Mouse (Mus musculus) heart, postnatal 0 days (tissue): ENCODE results near the gene Cdkn2d. TPM values are rescaled to one million over a fixed set of nuclear protein-coding genes. Genes with fewer than 3 reads are reported as not detected.

Experiments used
- ATAC-seq: fragments of 200-750 bp; cut with Nextera tagmentation; 2 replicates; pipeline ENCODE4 v1.8.0; 2017; ENCODE audit warnings: low read depth, moderate number of reproducible peaks, moderate library complexity; ENCODE audit not compliant: insufficient read depth
- DNase-seq: peaks from one replicate; pipeline ENCODE4 v3.0.0-alpha.2; 2016; ENCODE audit warnings: low spot score
- H3K27ac ChIP-seq: fragments of 300-500 bp; sonication (generic); 2 replicates; pipeline ENCODE4 v1.5.1; 2014; ENCODE audit warnings: low read depth, mild to moderate bottlenecking
- H3K27me3 ChIP-seq: fragments of 300-500 bp; sonication (generic); 2 replicates; pipeline ENCODE4 v1.6.1; 2014; ENCODE audit warnings: low read length, mixed read lengths; ENCODE audit not compliant: control insufficient read depth, insufficient read depth
- H3K36me3 ChIP-seq: fragments of 300-500 bp; sonication (generic); replicated peaks from 2 replicates; pipeline ENCODE4 v1.6.1; 2014; ENCODE audit warnings: low read length, mixed read lengths; ENCODE audit not compliant: control insufficient read depth, insufficient read depth
- H3K4me1 ChIP-seq: fragments of 300-500 bp; sonication (generic); 2 replicates; pipeline ENCODE4 v1.6.1; 2014; ENCODE audit warnings: antibody characterized with exemption; ENCODE audit not compliant: control insufficient read depth, insufficient read depth
- H3K4me2 ChIP-seq: fragments of 300-500 bp; sonication (generic); 2 replicates; pipeline ENCODE4 v1.6.1; 2014; ENCODE audit warnings: low read depth, mild to moderate bottlenecking, low read length, moderate library complexity
- H3K4me3 ChIP-seq: fragments of 300-500 bp; sonication (generic); 2 replicates; pipeline ENCODE4 v1.5.1; 2014; ENCODE audit warnings: low read depth, low read length
- H3K9ac ChIP-seq: fragments of 300-500 bp; sonication (generic); replicated peaks from 2 replicates; pipeline ENCODE4 v1.6.1; 2014; ENCODE audit warnings: low read depth, low read length, mixed read lengths
- H3K9me3 ChIP-seq: fragments of 300-500 bp; sonication (generic); replicated peaks from 2 replicates; pipeline ENCODE4 v1.6.1; 2016; ENCODE audit warnings: low read length; ENCODE audit not compliant: control insufficient read depth
- CTCF ChIP-seq: IDR thresholded peaks from 2 replicates; pipeline ENCODE4 v1.5.1; 2016; ENCODE audit warnings: antibody characterized with exemption, control low read depth, low read depth
- EP300 ChIP-seq: IDR thresholded peaks from 2 replicates; pipeline ENCODE4 v1.6.1; 2016; ENCODE audit warnings: antibody characterized with exemption, low read depth
- WGBS: fragments of 180-500 bp; shearing (Covaris S2); extraction: QIAGEN DNeasy Blood & Tissue Kit; methylation state at CpG from one replicate; pipeline ENCODE4 v1.1.7; 2014; 5-methylcytosine and 5-hydroxymethylcytosine counted together
- polyA plus RNA-seq: library from polyadenylated mRNA; unstranded; fragments of >200 nt; fragmentation: Nextera tagmentation; extraction: Ambion mirVana; gene quantifications from 2 replicates; pipeline ENCODE4 v1.2.1, GENCODE M21; 2015
- total RNA-seq: library from RNA; depleted of rRNA; stranded (reverse); fragments of >200 nt; gene quantifications from 2 replicates; pipeline ENCODE4 v1.2.3, GENCODE M21; 2014; ENCODE audit warnings: low replicate concordance

The Cdkn2d gene
- total and polyA plus RNA-seq, 2 experiments from 2014 or later, result 65.8 to 67.4 TPM

DNA sequence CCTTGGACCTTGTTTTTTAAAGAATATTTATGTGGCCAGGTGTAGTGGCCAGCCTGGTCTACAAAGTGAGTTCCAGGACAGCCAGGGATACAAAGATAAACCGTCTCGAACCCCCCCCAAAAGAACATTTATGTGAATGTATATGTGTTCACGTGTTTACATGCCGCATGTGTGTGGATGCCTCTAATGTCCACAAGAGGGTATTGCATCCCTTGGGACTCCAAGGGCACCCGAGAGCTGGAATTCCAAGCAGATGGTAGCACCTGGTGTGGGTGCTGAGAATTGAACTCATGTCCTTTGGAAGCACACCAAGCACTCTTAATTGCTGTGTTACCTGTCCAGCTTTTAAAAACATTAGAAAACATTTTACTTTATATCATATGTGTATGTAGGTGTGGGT, 7.6 kb downstream of the Cdkn2d start:
- Histone ChIP-seq H3K4me3 (no peak overlapping the region), H3K4me1 (peaks cover 13% of the 10 kb centered on the region), H3K36me3 (peaks cover 60% of the 10 kb centered on the region), H3K4me2 (no peak overlapping the region), H3K9me3 (no peaks in the 10 kb centered on the region), H3K27ac (no peak overlapping the region), H3K9ac (no peak overlapping the region), H3K27me3 (no peaks in the 10 kb centered on the region)
- WGBS, result 88% methylated on average over 5 of the region's 5 CpGs
- ATAC-seq, result no peak
- DNase-seq, result no peak
- TF ChIP-seq CTCF (no peak), EP300 (no peak)

DNA sequence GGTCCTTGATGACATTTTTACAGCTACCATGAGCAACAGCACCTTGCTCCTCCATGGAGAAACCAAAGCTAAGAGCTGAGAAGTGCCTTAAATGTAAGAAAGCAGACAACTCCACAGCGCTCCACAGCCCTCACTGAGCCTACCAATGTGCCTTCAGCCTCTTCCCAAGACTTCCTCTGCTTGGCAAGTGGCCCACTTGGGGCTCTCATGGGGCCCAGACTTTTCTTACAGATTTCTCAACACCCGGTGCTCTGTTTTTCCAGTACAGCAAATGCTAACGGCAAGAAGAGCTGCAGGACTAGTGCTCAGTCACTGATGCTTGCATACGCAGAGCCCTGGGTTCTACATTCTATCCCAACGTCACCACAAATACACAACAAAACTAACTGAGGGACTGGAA, 13.4 kb downstream of the Cdkn2d start:
- H3K36me3 ChIP-seq, result peaks cover 91% of the 10 kb centered on the region
- DNase-seq, result no peak
- TF ChIP-seq CTCF (no peak), EP300 (no peak)

GRCm38 (mm10) chr9:21276307-21276706, 14.9 kb downstream of the Cdkn2d start:
- ATAC-seq (no peak), DNase-seq (no peak)
- peaks cover 7% of the 10 kb centered on the region; the same call in 1 of the 2 replicates for H3K4me1 ChIP-seq
- TF ChIP-seq CTCF, result no peak
- no peak for TF ChIP-seq EP300
- no peaks in the 10 kb centered on the region for H3K9me3 ChIP-seq
- no peak overlapping the region for H3K9ac ChIP-seq
- no peak overlapping the region for H3K4me3 ChIP-seq
- H3K27me3 ChIP-seq, result no peaks in the 10 kb centered on the region
- 77% methylated on average over 8 of the region's 8 CpGs for WGBS
- no peak overlapping the region for H3K27ac ChIP-seq
- H3K4me2 ChIP-seq, result no peak overlapping the region
- peaks cover 94% of the 10 kb centered on the region for H3K36me3 ChIP-seq

More for the DNA sequence above, 13.4 kb downstream of the Cdkn2d start:
- Histone ChIP-seq H3K4me1 (peaks cover 7% of the 10 kb centered on the region; the same call in 1 of the 2 replicates), H3K9ac (no peak overlapping the region), H3K4me2 (no peak overlapping the region), H3K9me3 (no peaks in the 10 kb centered on the region), H3K27ac (no peak overlapping the region), H3K4me3 (no peak overlapping the region), H3K27me3 (no peaks in the 10 kb centered on the region)
- ATAC-seq, result no peak
- 95% methylated on average over 5 of the region's 5 CpGs for whole genome bisulfite sequencing

DNA sequence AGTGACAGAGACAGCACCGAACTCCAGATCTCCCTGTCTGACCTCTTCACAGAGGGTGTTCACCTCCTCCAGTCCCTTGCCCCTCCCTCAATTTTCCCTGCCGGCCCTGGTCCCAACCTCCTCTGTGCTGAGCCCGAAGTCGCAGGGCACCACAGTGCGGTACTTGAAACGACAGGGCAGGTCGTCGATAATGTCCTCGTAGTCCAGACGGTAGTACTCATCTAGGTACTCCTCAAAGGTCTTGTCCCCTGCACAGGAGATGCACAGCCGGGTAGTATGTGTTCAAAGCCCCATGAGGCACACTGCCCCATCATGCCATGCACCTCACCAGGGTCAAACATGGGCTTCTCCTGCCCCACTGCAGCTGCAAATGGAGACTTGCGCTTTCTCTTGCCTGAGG, 15.5 kb downstream of the Cdkn2d start:
- TF ChIP-seq EP300 (no peak), CTCF (no peak)
- WGBS, result 80% methylated on average over 12 of the region's 12 CpGs
- no peak overlapping the region for H3K4me3 ChIP-seq
- no peaks in the 10 kb centered on the region for H3K9me3 ChIP-seq
- no peak overlapping the region for H3K27ac ChIP-seq
- no peak overlapping the region for H3K4me2 ChIP-seq
- H3K4me1 ChIP-seq, result peaks cover 7% of the 10 kb centered on the region; the same call in 1 of the 2 replicates
- no peak for DNase-seq
- no peak for ATAC-seq
- H3K36me3 ChIP-seq, result peaks cover 94% of the 10 kb centered on the region
- H3K27me3 ChIP-seq, result no peaks in the 10 kb centered on the region
- no peak overlapping the region for H3K9ac ChIP-seq

GRCm38 (mm10) chr9:21275013-21275710, 16.0 kb downstream of the Cdkn2d start:
- 79% methylated on average over 7 of the region's 7 CpGs for WGBS
- Histone ChIP-seq H3K4me2 (no peak overlapping the region), H3K36me3 (peaks cover 96% of the 10 kb centered on the region), H3K9ac (no peak overlapping the region), H3K27ac (0 out of 2 replicates have a peak overlapping the region, but pooled peaks have one; percentile 62), H3K4me3 (no peak overlapping the region), H3K27me3 (no peaks in the 10 kb centered on the region), H3K9me3 (no peaks in the 10 kb centered on the region), H3K4me1 (peaks cover 7% of the 10 kb centered on the region; the same call in 1 of the 2 replicates)
- TF ChIP-seq CTCF, result no peak
- TF ChIP-seq EP300, result no peak
- DNase-seq, result no peak
- ATAC-seq, result no peak

GRCm38 (mm10) chr9:21274336-21274735, 16.9 kb downstream of the Cdkn2d start:
- WGBS, result 37% methylated on average over 3 of the region's 3 CpGs
- H3K9ac ChIP-seq, result no peak overlapping the region
- no peaks in the 10 kb centered on the region for H3K27me3 ChIP-seq
- TF ChIP-seq CTCF (no peak), EP300 (no peak)
- H3K4me3 ChIP-seq, result no peak overlapping the region
- peak overlapping the region; percentile 62 for H3K27ac ChIP-seq
- peaks cover 96% of the 10 kb centered on the region for H3K36me3 ChIP-seq
- no peaks in the 10 kb centered on the region for H3K9me3 ChIP-seq
- peaks cover 7% of the 10 kb centered on the region; the same call in 1 of the 2 replicates for H3K4me1 ChIP-seq
- no peak overlapping the region for H3K4me2 ChIP-seq
- ATAC-seq (peak; percentile 59), DNase-seq (peak; percentile 23)
